Mouse (Mus musculus) limb, embryonic 10.5 days (tissue): ENCODE data around the gene Rdh19. TPM values are rescaled to one million over a fixed set of nuclear protein-coding genes. Genes with fewer than 3 reads are reported as not detected.
"Not testable (repeated sequence)": the region's sequence is repeated elsewhere in the genome, so short reads cannot be mapped to it uniquely, and the experiment has no call there.

ENCODE experiments used
- DNase-seq: peaks from one replicate; pipeline ENCODE4 v3.0.0-alpha.2; 2017; ENCODE audit warnings: low spot score
- H3K27ac ChIP-seq: fragments of 300-500 bp; sonication (generic); 2 replicates; pipeline ENCODE4 v1.5.1; 2016; ENCODE audit warnings: mild to moderate bottlenecking
- H3K27me3 ChIP-seq: fragments of 300-500 bp; sonication (generic); 2 replicates; pipeline ENCODE4 v1.6.1; 2016; ENCODE audit warnings: low read depth, mild to moderate bottlenecking; ENCODE audit not compliant: poor library complexity, severe bottlenecking
- H3K36me3 ChIP-seq: fragments of 300-500 bp; sonication (generic); 2 replicates; pipeline ENCODE4 v1.6.1; 2016; ENCODE audit warnings: mild to moderate bottlenecking, moderate library complexity
- H3K4me1 ChIP-seq: fragments of 300-500 bp; sonication (generic); 2 replicates; pipeline ENCODE4 v1.6.1; 2016
- H3K4me3 ChIP-seq: fragments of 300-500 bp; sonication (generic); 2 replicates; pipeline ENCODE4 v1.5.1; 2016; ENCODE audit warnings: mild to moderate bottlenecking, moderate library complexity
- H3K9me3 ChIP-seq: fragments of 300-500 bp; sonication (generic); replicated peaks from 2 replicates; pipeline ENCODE4 v1.6.1; 2016; ENCODE audit warnings: mild to moderate bottlenecking
- WGBS: fragments of 180-500 bp; shearing (Covaris S2); methylation state at CpG from one replicate; pipeline ENCODE4 v1.1.7; 2016; 5-methylcytosine and 5-hydroxymethylcytosine counted together
- polyA plus RNA-seq: library from polyadenylated mRNA; unstranded; fragments of >200 nt; fragmentation: Nextera tagmentation; extraction: Ambion mirVana; gene quantifications from 2 replicates; pipeline ENCODE4 v1.2.1, GENCODE M21; 2016

Gene Rdh19
- not detected in 2 replicates for polyA plus RNA-seq

GRCm38 (mm10) chr10:127849628-127850027 is at the start of gene Rdh19:
TSS of gene Rdh19 (plus strand) at chr10:127849928.
- Histone ChIP-seq H3K27ac (no peak within 1 kb of the TSS), H3K4me3 (no peak within 1 kb of the TSS), H3K27me3 (no peaks in the 10 kb centered on the region), H3K4me1 (no peaks in the 10 kb centered on the region), H3K36me3 (no peaks in the 10 kb centered on the region), H3K9me3 (no peaks in the 10 kb centered on the region)
- 77% methylated on average over 1 of the region's 1 CpGs for WGBS
- no peak for DNase-seq

GRCm38 (mm10) chr10:127800891-127801290 is 48.8 kb upstream of the Rdh19 start, which contains the start of gene Rdh16:
TSS of gene Rdh16 (plus strand) at chr10:127801152.
- H3K9me3 ChIP-seq = no peaks in the 10 kb centered on the region
- H3K4me1 ChIP-seq = no peaks in the 10 kb centered on the region
- H3K36me3 ChIP-seq = no peaks in the 10 kb centered on the region
- 90% methylated on average over 6 of the region's 6 CpGs for WGBS
- H3K27ac ChIP-seq = no peak within 1 kb of the TSS
- H3K27me3 ChIP-seq = no peaks in the 10 kb centered on the region
- no peak for DNase-seq
- no peak within 1 kb of the TSS for H3K4me3 ChIP-seq

DNA sequence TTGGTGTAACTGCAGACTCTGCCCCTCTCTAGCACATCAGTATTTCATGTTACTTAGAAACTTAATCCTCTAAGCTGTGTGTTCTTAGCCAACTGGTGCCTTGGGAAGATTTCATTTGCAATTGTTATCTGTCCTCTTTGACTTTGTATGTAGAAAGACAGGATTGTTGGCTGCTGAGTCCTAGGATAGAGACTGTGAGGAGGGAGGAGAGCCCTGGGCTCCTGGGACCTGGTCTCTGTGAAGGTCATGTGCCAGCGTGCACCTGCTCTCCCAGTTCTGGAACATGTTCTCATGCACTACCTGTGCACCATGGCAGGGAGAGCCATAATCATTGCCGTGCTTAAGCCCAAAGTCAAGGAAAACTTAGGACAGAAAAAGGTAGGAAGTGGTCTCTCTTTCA is 48.1 kb upstream of the Rdh19 start:
- Histone ChIP-seq H3K4me3 (no peak overlapping the region), H3K27me3 (no peaks in the 10 kb centered on the region), H3K9me3 (no peaks in the 10 kb centered on the region), H3K36me3 (no peaks in the 10 kb centered on the region), H3K27ac (no peak overlapping the region), H3K4me1 (no peaks in the 10 kb centered on the region)
- no peak for DNase-seq
- WGBS = 90% methylated on average over 2 of the region's 2 CpGs

GRCm38 (mm10) chr10:127802236-127802635 is 47.5 kb upstream of the Rdh19 start:
- Histone ChIP-seq H3K9me3 (no peaks in the 10 kb centered on the region), H3K27me3 (no peaks in the 10 kb centered on the region), H3K4me3 (no peak overlapping the region), H3K27ac (no peak overlapping the region), H3K36me3 (no peaks in the 10 kb centered on the region), H3K4me1 (no peaks in the 10 kb centered on the region)
- WGBS = 80% methylated on average over 5 of the region's 5 CpGs
- no peak for DNase-seq

DNA sequence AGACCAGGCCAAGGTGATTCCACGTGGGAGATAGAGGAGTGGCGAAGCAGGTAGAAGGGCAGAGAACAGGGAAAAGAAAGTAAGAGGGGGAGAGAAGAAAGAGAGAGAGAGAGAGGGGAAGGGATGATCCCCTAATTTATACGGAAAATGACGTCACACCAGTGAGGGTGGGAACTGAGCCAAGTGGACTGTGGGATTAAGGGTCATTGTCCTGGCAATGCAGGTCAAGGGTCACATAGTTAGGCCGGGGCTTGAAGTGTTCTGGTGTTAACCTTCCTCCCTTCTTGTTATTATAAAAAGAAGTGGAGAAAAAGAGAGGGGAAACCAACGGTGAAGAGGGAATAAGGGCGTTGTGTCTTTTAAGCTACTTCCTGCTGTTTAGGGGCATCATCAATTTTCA is 45.3 kb upstream of the Rdh19 start:
- H3K9me3 ChIP-seq = no peaks in the 10 kb centered on the region
- H3K27ac ChIP-seq = no peak overlapping the region
- 75% methylated on average over 7 of the region's 7 CpGs for WGBS
- no peaks in the 10 kb centered on the region for H3K4me1 ChIP-seq
- H3K4me3 ChIP-seq = no peak overlapping the region
- DNase-seq = no peak
- H3K27me3 ChIP-seq = no peaks in the 10 kb centered on the region
- H3K36me3 ChIP-seq = no peaks in the 10 kb centered on the region

DNA sequence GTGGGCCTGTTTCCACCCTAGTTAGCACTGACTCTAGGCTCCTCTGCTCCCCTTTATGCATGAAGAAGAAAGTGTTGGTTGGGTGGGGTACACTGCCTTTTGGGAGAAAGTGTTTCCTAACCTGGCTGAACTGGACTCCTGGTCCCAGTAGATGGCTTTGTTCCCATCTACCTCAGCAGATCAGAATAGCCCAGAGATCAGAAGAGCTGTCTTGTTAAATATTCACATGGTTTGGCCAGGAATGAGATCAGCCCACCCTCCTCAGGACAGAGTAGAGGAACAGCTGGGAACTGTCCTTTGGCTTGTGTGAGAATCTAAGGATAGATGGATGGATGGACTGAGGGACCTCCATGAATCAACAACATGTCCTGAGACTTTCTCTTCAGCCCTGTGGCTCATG is 33.8 kb upstream of the Rdh19 start:
- Histone ChIP-seq H3K4me3 (no peak overlapping the region), H3K36me3 (no peaks in the 10 kb centered on the region), H3K27me3 (no peaks in the 10 kb centered on the region), H3K27ac (no peak overlapping the region), H3K4me1 (no peaks in the 10 kb centered on the region), H3K9me3 (0 out of 2 replicates have a peak, but pooled peaks cover 1% of the 10 kb centered on the region)
- no peak for DNase-seq

DNA sequence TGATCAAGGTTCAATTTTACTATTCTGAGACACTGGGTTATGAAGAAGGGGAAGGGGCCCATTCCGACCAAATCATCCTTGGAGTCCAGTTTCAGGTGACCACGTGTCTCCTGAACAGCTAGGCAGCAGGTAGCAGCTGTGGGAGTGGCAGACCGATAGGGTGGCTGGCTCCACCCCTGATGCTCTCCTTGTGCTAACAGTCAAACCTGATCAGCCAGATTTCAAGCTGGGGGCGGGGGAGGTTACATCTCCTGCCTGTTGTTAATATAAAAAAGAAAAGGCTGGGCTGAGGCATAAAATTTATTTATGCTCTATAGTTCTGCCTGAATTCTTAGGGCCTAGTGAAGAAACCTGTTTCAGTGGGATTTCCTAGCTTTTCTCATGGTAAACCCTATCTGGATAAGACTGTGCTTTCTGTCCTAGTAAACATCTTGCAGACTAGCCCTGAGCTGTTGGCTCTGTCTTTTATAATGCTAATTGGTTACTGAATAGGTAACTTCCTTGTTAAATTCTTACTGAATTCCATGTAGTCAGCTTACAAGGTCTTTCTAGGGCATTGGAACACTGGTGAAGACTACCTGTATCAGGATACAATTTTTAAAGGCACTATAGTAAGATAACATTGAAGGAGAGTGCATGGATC is 32.3 kb upstream of the Rdh19 start:
- H3K9me3 ChIP-seq, H3K4me1 ChIP-seq, DNase-seq, H3K36me3 ChIP-seq, H3K4me3 ChIP-seq, H3K27me3 ChIP-seq, H3K27ac ChIP-seq: not testable (repeated sequence)
- 76% methylated on average over 4 of the region's 4 CpGs for WGBS

DNA sequence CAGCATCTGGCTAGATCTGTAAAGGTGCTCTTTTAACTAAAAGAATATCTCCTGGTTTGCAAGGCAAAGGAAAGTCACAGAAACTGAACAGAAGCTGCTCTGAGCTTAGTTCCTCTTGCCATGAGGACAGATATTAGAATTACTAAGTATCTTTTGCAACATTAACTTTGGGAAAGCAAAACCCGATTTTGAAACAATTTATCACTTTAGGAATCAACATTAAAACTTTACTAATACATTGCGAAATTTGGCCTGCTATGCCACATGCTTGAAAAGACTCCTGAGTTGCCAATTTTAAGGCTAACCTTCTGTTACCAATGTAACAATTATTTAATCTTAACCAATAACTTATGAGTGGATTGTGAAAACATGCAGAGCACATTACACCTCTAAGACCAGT is 27.9 kb upstream of the Rdh19 start:
- H3K36me3 ChIP-seq, H3K4me1 ChIP-seq, DNase-seq, H3K27ac ChIP-seq, H3K9me3 ChIP-seq, H3K4me3 ChIP-seq, H3K27me3 ChIP-seq: not testable (repeated sequence)
- 88% methylated on average over 2 of the region's 2 CpGs for WGBS

GRCm38 (mm10) chr10:127825386-127825785 is 24.3 kb upstream of the Rdh19 start:
- no peaks in the 10 kb centered on the region for H3K36me3 ChIP-seq
- 0 out of 2 replicates have a peak, but pooled peaks cover 2% of the 10 kb centered on the region for H3K9me3 ChIP-seq
- WGBS = 81% methylated on average over 6 of the region's 6 CpGs
- DNase-seq = peak; percentile 31
- no peak overlapping the region for H3K27ac ChIP-seq
- no peak overlapping the region for H3K4me3 ChIP-seq
- no peaks in the 10 kb centered on the region for H3K27me3 ChIP-seq
- no peaks in the 10 kb centered on the region for H3K4me1 ChIP-seq

DNA sequence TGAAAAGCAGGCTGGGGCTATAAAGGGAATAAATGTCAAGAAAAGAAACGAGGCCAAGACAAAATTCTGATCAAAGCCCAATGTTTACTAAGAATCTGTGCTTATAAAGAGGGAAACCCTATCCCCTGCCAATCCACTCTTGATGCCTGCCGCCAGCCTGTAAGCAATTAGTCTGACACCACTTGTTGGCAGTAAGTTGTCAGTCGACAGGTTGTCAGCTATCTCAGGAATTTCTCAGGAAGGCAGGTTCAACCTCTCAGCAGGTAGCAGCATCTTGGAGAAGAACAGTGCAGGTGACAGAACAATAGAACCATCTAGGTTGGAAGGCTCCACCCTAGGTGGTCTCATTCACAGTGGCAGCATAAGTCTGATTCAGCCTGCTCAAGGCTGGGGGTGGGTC is 20.6 kb upstream of the Rdh19 start:
- H3K27ac ChIP-seq = no peak overlapping the region
- H3K9me3 ChIP-seq = no peaks in the 10 kb centered on the region
- no peaks in the 10 kb centered on the region for H3K4me1 ChIP-seq
- no peak overlapping the region for H3K4me3 ChIP-seq
- 74% methylated on average over 3 of the region's 3 CpGs for WGBS
- H3K36me3 ChIP-seq = no peaks in the 10 kb centered on the region
- H3K27me3 ChIP-seq = no peaks in the 10 kb centered on the region
- DNase-seq = no peak

DNA sequence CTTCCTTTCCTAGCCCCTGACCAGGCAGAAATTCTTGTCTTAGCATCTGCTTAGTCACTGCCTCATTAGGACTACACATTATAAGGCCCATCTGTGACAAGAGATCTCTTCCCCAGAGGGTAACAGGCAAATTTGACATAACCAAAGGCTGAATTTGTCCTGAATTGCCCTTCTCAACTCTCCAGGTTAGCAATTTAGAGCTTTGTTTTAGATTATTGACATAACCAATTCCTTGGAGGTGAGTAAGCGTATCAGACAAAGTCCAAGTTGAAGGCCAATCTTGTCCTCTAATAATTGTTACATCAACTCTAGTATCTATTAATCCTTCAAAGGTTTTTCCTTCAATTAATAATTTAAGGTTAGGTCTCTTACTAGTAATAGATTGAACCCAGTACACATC is 15.5 kb upstream of the Rdh19 start:
- DNase-seq, H3K4me1 ChIP-seq, H3K9me3 ChIP-seq, H3K27ac ChIP-seq, H3K27me3 ChIP-seq, H3K4me3 ChIP-seq, H3K36me3 ChIP-seq: not testable (repeated sequence)
- 92% methylated on average over 1 of the region's 1 CpGs for WGBS

DNA sequence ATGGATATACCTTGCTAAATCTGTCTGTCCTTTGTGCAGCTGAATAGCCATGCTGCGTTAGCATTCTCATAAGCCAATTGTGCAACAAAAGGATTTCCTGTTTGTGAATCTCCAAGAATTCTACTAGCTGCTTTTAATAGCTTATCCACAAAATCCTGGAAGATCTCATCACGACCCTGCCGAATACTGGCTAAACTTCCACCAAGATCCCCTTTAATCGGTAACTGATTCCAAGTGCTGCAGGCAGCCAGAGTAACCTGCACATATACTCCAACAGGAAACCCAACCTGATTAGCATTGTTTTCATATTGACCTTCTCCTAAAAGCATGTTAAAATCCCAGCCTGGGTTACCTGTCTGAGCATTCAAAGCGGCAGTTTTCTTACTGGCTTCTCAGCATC is 14.4 kb upstream of the Rdh19 start:
- WGBS = 88% methylated on average over 5 of the region's 5 CpGs
- Histone ChIP-seq H3K4me1 (no peaks in the 10 kb centered on the region), H3K27me3 (no peaks in the 10 kb centered on the region), H3K4me3 (no peak overlapping the region), H3K36me3 (no peaks in the 10 kb centered on the region), H3K27ac (no peak overlapping the region), H3K9me3 (no peaks in the 10 kb centered on the region)
- no peak for DNase-seq

GRCm38 (mm10) chr10:127837793-127838192 is 11.9 kb upstream of the Rdh19 start:
- not testable (repeated sequence) for H3K36me3 ChIP-seq, H3K9me3 ChIP-seq, DNase-seq, H3K4me3 ChIP-seq, H3K27ac ChIP-seq, H3K4me1 ChIP-seq, H3K27me3 ChIP-seq
- 92% methylated on average over 5 of the region's 5 CpGs for WGBS

- Histone ChIP-seq H3K27ac (no peak overlapping the region), H3K4me1 (no peaks in the 10 kb centered on the region), H3K9me3 (no peaks in the 10 kb centered on the region), H3K27me3 (no peaks in the 10 kb centered on the region), H3K36me3 (no peaks in the 10 kb centered on the region), H3K4me3 (no peak overlapping the region)
- DNase-seq = no peak
- WGBS = 85% methylated on average over 2 of the region's 2 CpGs
Measured at GRCm38 (mm10) chr10:127838539-127838938, 11.2 kb upstream of the Rdh19 start.
